Mouse (Mus musculus) G1E (cell line): ENCODE data around the gene Ccr6.

Source experiments
- CTCF ChIP-seq: IDR thresholded peaks from 2 replicates; pipeline ENCODE4 v1.5.1; 2012; ENCODE audit warnings: low read depth, low read length, inconsistent platforms, mixed read lengths
- GATA2 ChIP-seq: IDR thresholded peaks from 2 replicates; pipeline ENCODE4 v1.6.1; 2012; ENCODE audit warnings: low read depth, low read length, inconsistent platforms, borderline replicate concordance
- POLR2AphosphoS5 ChIP-seq: IDR thresholded peaks from 2 replicates; pipeline ENCODE4 v1.6.1; 2012; ENCODE audit warnings: low read depth, low read length, inconsistent platforms; ENCODE audit not compliant: insufficient replicate concordance
- TAL1 ChIP-seq: conservative IDR thresholded peaks from 2 replicates; pipeline ENCODE4 v1.6.1; 2012; ENCODE audit warnings: low read depth, low read length, inconsistent platforms, mixed read lengths

GRCm38 (mm10) chr17:8233618-8234214 is 2.1 kb upstream of the Ccr6 start:
- no peak for TF ChIP-seq CTCF
- no peak for TF ChIP-seq TAL1
- TF ChIP-seq GATA2, result no peak
- no peak for TF ChIP-seq POLR2AphosphoS5
